Mouse (Mus musculus): ENCODE measurements at regions not wholly inside any gene's neighbourhood (a gene's known extent, or its start where the extent isn't known, plus 50 kb on each side); places are given as distances from the start of the nearest gene placed in this dataset.

- no peaks in the 10 kb centered on the region for H3K27me3 ChIP-seq (replicated peaks)
- H3K36me3 ChIP-seq: no peaks in the 10 kb centered on the region
- no peak overlapping the region for H3K27ac ChIP-seq (ENCODE audit: poor library complexity, severe bottlenecking)
- no peak overlapping the region for H3K4me2 ChIP-seq
- no peak overlapping the region for H3K4me3 ChIP-seq
- no peaks in the 10 kb centered on the region for H3K9me3 ChIP-seq (replicated peaks)
- H3K9ac ChIP-seq: no peak overlapping the region
- H3K4me1 ChIP-seq (replicated peaks): no peaks in the 10 kb centered on the region
- ATAC-seq (ENCODE audit: insufficient number of reproducible peaks, low FRiP score): no peak
These were observed 698.5 kb downstream of the Triml1 start for GRCm38 (mm10) chr8:42442786-42443185.

- H3K4me2 ChIP-seq: no peak overlapping the region
- H3K36me3 ChIP-seq: no peaks in the 10 kb centered on the region
- H3K4me1 ChIP-seq (replicated peaks): no peaks in the 10 kb centered on the region
- no peak overlapping the region for H3K4me3 ChIP-seq
- ATAC-seq (ENCODE audit: insufficient number of reproducible peaks, low FRiP score): no peak
- H3K9ac ChIP-seq: no peak overlapping the region
- H3K9me3 ChIP-seq (replicated peaks): no peaks in the 10 kb centered on the region
- no peaks in the 10 kb centered on the region for H3K27me3 ChIP-seq (replicated peaks)
- H3K27ac ChIP-seq (ENCODE audit: poor library complexity, severe bottlenecking): no peak overlapping the region
- 54% methylated on average over 2 of the region's 2 CpGs for WGBS
These were observed 738.7 kb downstream of the Triml1 start for GRCm38 (mm10) chr8:42402632-42403031.

- 71% methylated on average over 3 of the region's 3 CpGs for WGBS
- no peak for ATAC-seq (ENCODE audit: insufficient number of reproducible peaks, low FRiP score)
- Histone ChIP-seq H3K36me3 (no peaks in the 10 kb centered on the region), H3K9me3 (replicated peaks) (no peaks in the 10 kb centered on the region), H3K4me2 (no peak overlapping the region), H3K27me3 (replicated peaks) (no peaks in the 10 kb centered on the region), H3K9ac (no peak overlapping the region), H3K4me3 (no peak overlapping the region), H3K27ac (ENCODE audit: poor library complexity, severe bottlenecking) (no peak overlapping the region), H3K4me1 (replicated peaks) (no peaks in the 10 kb centered on the region)
These were observed 744.4 kb downstream of the Triml1 start for GRCm38 (mm10) chr8:42396886-42397285.

GRCm38 (mm10) chr8:42388816-42389215 is 752.5 kb downstream of the Triml1 start:
- Histone ChIP-seq H3K9ac (no peak overlapping the region), H3K4me3 (no peak overlapping the region), H3K27ac (ENCODE audit: poor library complexity, severe bottlenecking) (no peak overlapping the region), H3K4me2 (no peak overlapping the region), H3K27me3 (replicated peaks) (no peaks in the 10 kb centered on the region), H3K4me1 (replicated peaks) (no peaks in the 10 kb centered on the region), H3K9me3 (replicated peaks) (no peaks in the 10 kb centered on the region), H3K36me3 (no peaks in the 10 kb centered on the region)
- no peak for ATAC-seq (ENCODE audit: insufficient number of reproducible peaks, low FRiP score)
- WGBS: 68% methylated on average over 3 of the region's 3 CpGs

GRCm38 (mm10) chr8:42348073-42348603 is 793.1 kb downstream of the Triml1 start:
- no peaks in the 10 kb centered on the region for H3K36me3 ChIP-seq
- no peaks in the 10 kb centered on the region for H3K9me3 ChIP-seq (replicated peaks)
- no peaks in the 10 kb centered on the region for H3K4me1 ChIP-seq (replicated peaks)
- no peak overlapping the region for H3K4me3 ChIP-seq
- no peak overlapping the region for H3K4me2 ChIP-seq
- H3K27me3 ChIP-seq (replicated peaks): no peaks in the 10 kb centered on the region
- ATAC-seq (ENCODE audit: insufficient number of reproducible peaks, low FRiP score): no peak
- 53% methylated on average over 3 of the region's 3 CpGs for WGBS
- no peak overlapping the region for H3K9ac ChIP-seq
- no peak overlapping the region for H3K27ac ChIP-seq (ENCODE audit: poor library complexity, severe bottlenecking)

- no peak for ATAC-seq (ENCODE audit: insufficient number of reproducible peaks, low FRiP score)
- H3K4me1 ChIP-seq (replicated peaks): no peaks in the 10 kb centered on the region
- H3K36me3 ChIP-seq: no peaks in the 10 kb centered on the region
- H3K27me3 ChIP-seq (replicated peaks): no peaks in the 10 kb centered on the region
- H3K4me3 ChIP-seq: no peak overlapping the region
- H3K9ac ChIP-seq: no peak overlapping the region
- WGBS: 79% methylated on average over 9 of the region's 9 CpGs
- no peak overlapping the region for H3K27ac ChIP-seq (ENCODE audit: poor library complexity, severe bottlenecking)
- no peak overlapping the region for H3K4me2 ChIP-seq
- H3K9me3 ChIP-seq (replicated peaks): no peaks in the 10 kb centered on the region
These were observed 806.6 kb downstream of the Triml1 start for GRCm38 (mm10) chr8:42334708-42335107.

GRCm38 (mm10) chr8:42324663-42325062 is 816.6 kb downstream of the Triml1 start:
- no peak overlapping the region for H3K4me2 ChIP-seq
- H3K9ac ChIP-seq: no peak overlapping the region
- H3K27ac ChIP-seq (ENCODE audit: poor library complexity, severe bottlenecking): no peak overlapping the region
- H3K36me3 ChIP-seq: no peaks in the 10 kb centered on the region
- no peak for ATAC-seq (ENCODE audit: insufficient number of reproducible peaks, low FRiP score)
- H3K4me3 ChIP-seq: no peak overlapping the region
- H3K4me1 ChIP-seq (replicated peaks): no peaks in the 10 kb centered on the region
- H3K27me3 ChIP-seq (replicated peaks): no peaks in the 10 kb centered on the region
- no peaks in the 10 kb centered on the region for H3K9me3 ChIP-seq (replicated peaks)
- WGBS: 77% methylated on average over 4 of the region's 4 CpGs

- H3K27ac ChIP-seq (ENCODE audit: poor library complexity, severe bottlenecking): no peak overlapping the region
- no peaks in the 10 kb centered on the region for H3K27me3 ChIP-seq (replicated peaks)
- no peak overlapping the region for H3K4me3 ChIP-seq
- no peaks in the 10 kb centered on the region for H3K4me1 ChIP-seq (replicated peaks)
- no peaks in the 10 kb centered on the region for H3K36me3 ChIP-seq
- ATAC-seq (ENCODE audit: insufficient number of reproducible peaks, low FRiP score): no peak
- no peak overlapping the region for H3K9ac ChIP-seq
- H3K4me2 ChIP-seq: no peak overlapping the region
- H3K9me3 ChIP-seq (replicated peaks): no peaks in the 10 kb centered on the region
These were observed 818.4 kb downstream of the Triml1 start for GRCm38 (mm10) chr8:42322862-42323261.

- no peaks in the 10 kb centered on the region for H3K27me3 ChIP-seq (replicated peaks)
- ATAC-seq (ENCODE audit: insufficient number of reproducible peaks, low FRiP score): no peak
- 80% methylated on average over 1 of the region's 1 CpGs for WGBS
These were observed 830.2 kb downstream of the Triml1 start for GRCm38 (mm10) chr8:42311060-42311459.

GRCm38 (mm10) chr8:42291392-42291791 is 849.9 kb downstream of the Triml1 start:
- H3K4me3 ChIP-seq: no peak overlapping the region
- ATAC-seq (ENCODE audit: insufficient number of reproducible peaks, low FRiP score): no peak
- H3K9me3 ChIP-seq (replicated peaks): no peaks in the 10 kb centered on the region
- no peaks in the 10 kb centered on the region for H3K4me1 ChIP-seq (replicated peaks)
- H3K9ac ChIP-seq: no peak overlapping the region
- no peak overlapping the region for H3K27ac ChIP-seq (ENCODE audit: poor library complexity, severe bottlenecking)
- no peaks in the 10 kb centered on the region for H3K27me3 ChIP-seq (replicated peaks)
- H3K4me2 ChIP-seq: no peak overlapping the region
- H3K36me3 ChIP-seq: no peaks in the 10 kb centered on the region

More at GRCm38 (mm10) chr8:42311060-42311459, 830.2 kb downstream of the Triml1 start:
- no peak overlapping the region for H3K9ac ChIP-seq
- no peaks in the 10 kb centered on the region for H3K9me3 ChIP-seq (replicated peaks)
- H3K4me2 ChIP-seq: no peak overlapping the region
- no peaks in the 10 kb centered on the region for H3K36me3 ChIP-seq
- no peaks in the 10 kb centered on the region for H3K4me1 ChIP-seq (replicated peaks)
- H3K4me3 ChIP-seq: no peak overlapping the region
- H3K27ac ChIP-seq (ENCODE audit: poor library complexity, severe bottlenecking): no peak overlapping the region

- H3K27me3 ChIP-seq (replicated peaks): no peaks in the 10 kb centered on the region
- ATAC-seq (ENCODE audit: insufficient number of reproducible peaks, low FRiP score): no peak
- no peaks in the 10 kb centered on the region for H3K9me3 ChIP-seq (replicated peaks)
- H3K4me1 ChIP-seq (replicated peaks): no peaks in the 10 kb centered on the region
- WGBS: 84% methylated on average over 2 of the region's 2 CpGs
- no peaks in the 10 kb centered on the region for H3K36me3 ChIP-seq
- no peak overlapping the region for H3K9ac ChIP-seq
- H3K4me2 ChIP-seq: no peak overlapping the region
- no peak overlapping the region for H3K4me3 ChIP-seq
- H3K27ac ChIP-seq (ENCODE audit: poor library complexity, severe bottlenecking): no peak overlapping the region
These were observed 859.3 kb downstream of the Triml1 start for GRCm38 (mm10) chr8:42282011-42282410.

GRCm38 (mm10) chr8:42253358-42253757 is 836.5 kb upstream of the Frg1 start:
- no peak overlapping the region for H3K4me2 ChIP-seq
- no peaks in the 10 kb centered on the region for H3K36me3 ChIP-seq
- no peak for ATAC-seq (ENCODE audit: insufficient number of reproducible peaks, low FRiP score)
- H3K27me3 ChIP-seq (replicated peaks): no peaks in the 10 kb centered on the region
- no peak overlapping the region for H3K27ac ChIP-seq (ENCODE audit: poor library complexity, severe bottlenecking)
- H3K4me1 ChIP-seq (replicated peaks): no peaks in the 10 kb centered on the region
- no peaks in the 10 kb centered on the region for H3K9me3 ChIP-seq (replicated peaks)
- H3K9ac ChIP-seq: no peak overlapping the region
- 84% methylated on average over 1 of the region's 1 CpGs for WGBS
- no peak overlapping the region for H3K4me3 ChIP-seq
